Mouse (Mus musculus): Measurements from ENCODE around the gene Slc38a1. TPM values are rescaled to one million over a fixed set of nuclear protein-coding genes. Genes with fewer than 3 reads are reported as not detected.
"Not testable (repeated sequence)": the region's sequence is repeated elsewhere in the genome, so short reads cannot be mapped to it uniquely, and the experiment has no call there.

Slc38a1 gene
- total RNA-seq, 1 experiment from 2014 or later, result 43.1 TPM

- no peak for DNase-seq
These were observed 15.5 kb upstream of the Slc38a1 start for GRCm38 (mm10) chr15:96658275-96658602.

GRCm38 (mm10) chr15:96657576-96658274 lies 15.0 kb upstream of the Slc38a1 start:
- DNase-seq, result no peak

GRCm38 (mm10) chr15:96655514-96655913 lies 12.8 kb upstream of the Slc38a1 start:
- DNase-seq, result peak; percentile 29

- peak; percentile 21 for DNase-seq
These were observed 12.0 kb upstream of the Slc38a1 start for GRCm38 (mm10) chr15:96654714-96655113.

- no peak for DNase-seq
These were observed 10.3 kb upstream of the Slc38a1 start for GRCm38 (mm10) chr15:96653011-96653410.

- DNase-seq, result no peak
These were observed 9.8 kb upstream of the Slc38a1 start for GRCm38 (mm10) chr15:96652531-96652930.

GRCm38 (mm10) chr15:96647376-96647775 lies 4.7 kb upstream of the Slc38a1 start:
- no peak for DNase-seq

GRCm38 (mm10) chr15:96641821-96642435 lies 785 bp downstream of the Slc38a1 start:
- peak; percentile 31 for DNase-seq

GRCm38 (mm10) chr15:96641111-96641820 lies 1.4 kb downstream of the Slc38a1 start:
- DNase-seq, result peak; percentile 85

GRCm38 (mm10) chr15:96640291-96640985 lies 2.3 kb downstream of the Slc38a1 start:
- DNase-seq, result peak; percentile 24

- no peak for DNase-seq
These were observed 3.1 kb downstream of the Slc38a1 start for GRCm38 (mm10) chr15:96639630-96640029.

- DNase-seq, result no peak
These were observed 4.1 kb downstream of the Slc38a1 start for GRCm38 (mm10) chr15:96638656-96639055.

- DNase-seq, result peak; percentile 26
These were observed 4.5 kb downstream of the Slc38a1 start for GRCm38 (mm10) chr15:96638173-96638572.

- DNase-seq, result peak; percentile 46
These were observed 7.9 kb downstream of the Slc38a1 start for GRCm38 (mm10) chr15:96634670-96635405.

GRCm38 (mm10) chr15:96632201-96632600 lies 10.5 kb downstream of the Slc38a1 start:
- DNase-seq, result no peak

GRCm38 (mm10) chr15:96631107-96631718 lies 11.5 kb downstream of the Slc38a1 start:
- no peak for DNase-seq

GRCm38 (mm10) chr15:96628256-96628655 lies 14.5 kb downstream of the Slc38a1 start:
- no peak for DNase-seq

- DNase-seq, result no peak
These were observed 15.8 kb downstream of the Slc38a1 start for GRCm38 (mm10) chr15:96626871-96627270.

GRCm38 (mm10) chr15:96625012-96625411 lies 17.7 kb downstream of the Slc38a1 start:
- not testable (repeated sequence) for DNase-seq

- DNase-seq, result no peak
These were observed 20.3 kb downstream of the Slc38a1 start for GRCm38 (mm10) chr15:96622376-96622775.

- DNase-seq, result peak; percentile 56
These were observed 21.0 kb downstream of the Slc38a1 start for GRCm38 (mm10) chr15:96621686-96622085.

GRCm38 (mm10) chr15:96617555-96617954 lies 25.2 kb downstream of the Slc38a1 start:
- DNase-seq, result no peak
